Mouse (Mus musculus): ENCODE data around the gene Nufip2. TPM values are rescaled to one million over a fixed set of nuclear protein-coding genes. Genes with fewer than 3 reads are reported as not detected.
"Not testable (repeated sequence)": the region's sequence is repeated elsewhere in the genome, so short reads cannot be mapped to it uniquely, and the experiment has no call there.

Gene Nufip2
- polyA plus RNA-seq, 1 experiment = 30.1 TPM

DNA sequence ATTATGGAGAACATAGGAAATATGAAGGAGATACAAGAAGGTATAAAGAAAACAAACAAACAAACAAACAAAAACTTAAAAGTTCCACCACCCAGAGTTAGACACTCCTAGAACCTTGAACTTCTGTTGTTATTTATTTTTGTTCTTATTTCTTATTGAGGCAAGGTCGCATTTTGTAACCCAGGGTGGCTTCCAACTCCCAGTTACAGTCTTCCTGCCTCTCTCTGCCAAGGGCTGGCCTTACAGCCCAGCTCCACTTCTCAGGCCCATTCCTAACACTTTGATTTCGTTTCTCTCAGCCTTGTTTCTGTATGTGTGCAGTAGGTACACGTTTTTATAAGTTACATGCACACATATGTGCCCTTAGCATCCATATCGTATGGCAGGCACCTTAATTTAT lies 26.0 kb upstream of the Nufip2 start:
- Histone ChIP-seq H3K27ac (ENCODE audit: control insufficient read depth, insufficient read depth, low read length) (no peak overlapping the region), H3K27me3 (ENCODE audit: control insufficient read depth, insufficient read depth, low read length) (no peaks in the 10 kb centered on the region), H3K36me3 (ENCODE audit: control insufficient read depth, insufficient read depth, low read length) (no peaks in the 10 kb centered on the region), H3K4me1 (replicated peaks; ENCODE audit: control insufficient read depth, insufficient read depth, low read length) (no peaks in the 10 kb centered on the region), H3K4me3 (ENCODE audit: control insufficient read depth, insufficient read depth, low read length) (no peak overlapping the region)
- WGBS = 78% methylated on average over 4 of the region's 4 CpGs
- TF ChIP-seq POLR2A (IDR thresholded peaks at IDR 0.05; ENCODE audit: control insufficient read depth, extremely low read depth, insufficient read depth, low read length, poor library complexity) (no peak), CTCF (IDR thresholded peaks at IDR 0.05; ENCODE audit: borderline replicate concordance, control insufficient read depth, extremely low read depth, insufficient read depth, low read length, poor library complexity) (no peak)
- DNase-seq = no peak

GRCm38 (mm10) chr11:77663639-77664038 lies 22.3 kb upstream of the Nufip2 start:
- 94% methylated on average over 6 of the region's 6 CpGs for WGBS
- no peaks in the 10 kb centered on the region for H3K27me3 ChIP-seq (ENCODE audit: control insufficient read depth, insufficient read depth, low read length)
- TF ChIP-seq CTCF (IDR thresholded peaks at IDR 0.05; ENCODE audit: borderline replicate concordance, control insufficient read depth, extremely low read depth, insufficient read depth, low read length, poor library complexity) (no peak), POLR2A (IDR thresholded peaks at IDR 0.05; ENCODE audit: control insufficient read depth, extremely low read depth, insufficient read depth, low read length, poor library complexity) (no peak)
- DNase-seq = no peak
- no peak overlapping the region for H3K27ac ChIP-seq (ENCODE audit: control insufficient read depth, insufficient read depth, low read length)
- no peaks in the 10 kb centered on the region for H3K4me1 ChIP-seq (replicated peaks; ENCODE audit: control insufficient read depth, insufficient read depth, low read length)
- H3K4me3 ChIP-seq (ENCODE audit: control insufficient read depth, insufficient read depth, low read length) = no peak overlapping the region
- no peaks in the 10 kb centered on the region for H3K36me3 ChIP-seq (ENCODE audit: control insufficient read depth, insufficient read depth, low read length)

GRCm38 (mm10) chr11:77664046-77664445 lies 21.9 kb upstream of the Nufip2 start:
- no peaks in the 10 kb centered on the region for H3K36me3 ChIP-seq (ENCODE audit: control insufficient read depth, insufficient read depth, low read length)
- TF ChIP-seq CTCF (IDR thresholded peaks at IDR 0.05; ENCODE audit: borderline replicate concordance, control insufficient read depth, extremely low read depth, insufficient read depth, low read length, poor library complexity) (no peak), POLR2A (IDR thresholded peaks at IDR 0.05; ENCODE audit: control insufficient read depth, extremely low read depth, insufficient read depth, low read length, poor library complexity) (no peak)
- H3K4me3 ChIP-seq (ENCODE audit: control insufficient read depth, insufficient read depth, low read length) = no peak overlapping the region
- no peak for DNase-seq
- no peak overlapping the region for H3K27ac ChIP-seq (ENCODE audit: control insufficient read depth, insufficient read depth, low read length)
- H3K4me1 ChIP-seq (replicated peaks; ENCODE audit: control insufficient read depth, insufficient read depth, low read length) = no peaks in the 10 kb centered on the region
- H3K27me3 ChIP-seq (ENCODE audit: control insufficient read depth, insufficient read depth, low read length) = no peaks in the 10 kb centered on the region
- 94% methylated on average over 8 of the region's 8 CpGs for WGBS

DNA sequence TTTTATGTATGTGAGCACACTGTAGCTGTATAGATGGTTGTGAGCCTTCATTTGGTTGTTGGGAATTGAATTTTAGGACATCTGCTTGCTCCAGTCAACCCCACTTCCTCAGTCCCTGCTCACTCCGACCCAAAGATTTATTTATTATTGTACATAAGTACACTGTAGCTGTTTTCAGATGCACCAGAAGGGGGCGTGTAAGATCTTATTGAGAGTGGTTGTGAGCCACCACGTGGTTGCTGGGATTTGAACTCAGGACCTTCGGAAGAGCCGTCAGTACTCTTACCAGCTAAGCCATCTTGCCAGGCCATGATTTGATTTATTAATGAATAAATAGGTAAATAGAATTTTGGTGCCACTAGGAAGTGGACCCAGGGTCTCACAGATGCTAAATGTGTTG lies 20.6 kb upstream of the Nufip2 start:
- H3K27me3 ChIP-seq (ENCODE audit: control insufficient read depth, insufficient read depth, low read length); H3K27ac ChIP-seq (ENCODE audit: control insufficient read depth, insufficient read depth, low read length); H3K4me3 ChIP-seq (ENCODE audit: control insufficient read depth, insufficient read depth, low read length); DNase-seq; H3K4me1 ChIP-seq (replicated peaks; ENCODE audit: control insufficient read depth, insufficient read depth, low read length); H3K36me3 ChIP-seq (ENCODE audit: control insufficient read depth, insufficient read depth, low read length): not testable (repeated sequence)
- WGBS = 76% methylated on average over 5 of the region's 5 CpGs

GRCm38 (mm10) chr11:77666766-77667165 lies 19.2 kb upstream of the Nufip2 start:
- H3K27ac ChIP-seq (ENCODE audit: control insufficient read depth, insufficient read depth, low read length); H3K4me3 ChIP-seq (ENCODE audit: control insufficient read depth, insufficient read depth, low read length); H3K4me1 ChIP-seq (replicated peaks; ENCODE audit: control insufficient read depth, insufficient read depth, low read length); H3K36me3 ChIP-seq (ENCODE audit: control insufficient read depth, insufficient read depth, low read length); H3K27me3 ChIP-seq (ENCODE audit: control insufficient read depth, insufficient read depth, low read length); DNase-seq: not testable (repeated sequence)
- 75% methylated on average over 8 of the region's 8 CpGs for WGBS

GRCm38 (mm10) chr11:77672746-77673145 lies 13.2 kb upstream of the Nufip2 start:
- no peaks in the 10 kb centered on the region for H3K36me3 ChIP-seq (ENCODE audit: control insufficient read depth, insufficient read depth, low read length)
- H3K27ac ChIP-seq (ENCODE audit: control insufficient read depth, insufficient read depth, low read length) = no peak overlapping the region
- TF ChIP-seq POLR2A (IDR thresholded peaks at IDR 0.05; ENCODE audit: control insufficient read depth, extremely low read depth, insufficient read depth, low read length, poor library complexity) = no peak
- TF ChIP-seq CTCF (IDR thresholded peaks at IDR 0.05; ENCODE audit: borderline replicate concordance, control insufficient read depth, extremely low read depth, insufficient read depth, low read length, poor library complexity) = no peak
- no peaks in the 10 kb centered on the region for H3K4me1 ChIP-seq (replicated peaks; ENCODE audit: control insufficient read depth, insufficient read depth, low read length)
- no peak for DNase-seq
- no peaks in the 10 kb centered on the region for H3K27me3 ChIP-seq (ENCODE audit: control insufficient read depth, insufficient read depth, low read length)
- 98% methylated on average over 2 of the region's 2 CpGs for WGBS
- no peak overlapping the region for H3K4me3 ChIP-seq (ENCODE audit: control insufficient read depth, insufficient read depth, low read length)

DNA sequence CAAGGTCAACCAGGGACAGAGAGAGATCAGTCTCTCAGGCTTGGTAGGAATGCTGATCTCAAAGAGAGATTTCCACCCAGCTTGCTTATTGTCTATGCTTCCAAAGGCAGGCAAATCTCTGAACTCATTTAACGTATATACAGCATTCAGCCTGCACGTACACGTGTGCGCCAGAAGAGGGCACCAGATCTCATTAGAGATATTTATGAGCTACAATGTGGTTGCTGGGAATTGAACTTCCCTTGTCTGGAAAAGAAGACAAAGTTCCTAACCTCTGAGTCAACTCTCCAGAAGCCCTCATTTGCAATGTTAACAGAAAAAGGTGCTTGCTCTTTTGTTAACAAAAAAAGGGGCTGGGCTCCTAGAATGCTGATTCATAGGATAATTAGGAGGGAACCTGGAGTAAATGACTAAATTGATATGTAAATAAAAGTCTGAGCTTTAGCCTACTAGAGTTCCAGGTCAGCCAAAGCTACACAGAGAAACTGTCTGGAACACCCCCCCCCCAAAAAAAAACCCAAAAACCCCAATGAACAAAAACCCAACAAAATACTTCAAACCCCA lies 12.4 kb upstream of the Nufip2 start:
- H3K4me1 ChIP-seq (replicated peaks; ENCODE audit: control insufficient read depth, insufficient read depth, low read length) = no peaks in the 10 kb centered on the region
- no peak for DNase-seq
- 81% methylated on average over 4 of the region's 4 CpGs for WGBS
- no peaks in the 10 kb centered on the region for H3K36me3 ChIP-seq (ENCODE audit: control insufficient read depth, insufficient read depth, low read length)
- no peaks in the 10 kb centered on the region for H3K27me3 ChIP-seq (ENCODE audit: control insufficient read depth, insufficient read depth, low read length)
- TF ChIP-seq CTCF (IDR thresholded peaks at IDR 0.05; ENCODE audit: borderline replicate concordance, control insufficient read depth, extremely low read depth, insufficient read depth, low read length, poor library complexity) = no peak
- TF ChIP-seq POLR2A (IDR thresholded peaks at IDR 0.05; ENCODE audit: control insufficient read depth, extremely low read depth, insufficient read depth, low read length, poor library complexity) = no peak
- H3K4me3 ChIP-seq (ENCODE audit: control insufficient read depth, insufficient read depth, low read length) = no peak overlapping the region
- H3K27ac ChIP-seq (ENCODE audit: control insufficient read depth, insufficient read depth, low read length) = no peak overlapping the region

Measured in thymus, adult 2 months (tissue).